Mouse (Mus musculus) lung, embryonic 14.5 days (tissue): ENCODE measurements around the gene Map3k6. TPM values are rescaled to one million over a fixed set of nuclear protein-coding genes. Genes with fewer than 3 reads are reported as not detected.

Experiments used
- ATAC-seq: fragments of 200-750 bp; cut with Nextera tagmentation; 2 replicates; pipeline ENCODE4 v1.8.0; 2017; ENCODE audit warnings: mild to moderate bottlenecking, moderate TSS enrichment, moderate library complexity; ENCODE audit not compliant: insufficient read depth
- DNase-seq: peaks from one replicate; pipeline ENCODE4 v3.0.0-alpha.2; 2015
- H3K27ac ChIP-seq: fragments of 300-500 bp; sonication (generic); 2 replicates; pipeline ENCODE4 v1.5.1; 2014; ENCODE audit warnings: low read depth, mild to moderate bottlenecking, moderate library complexity
- H3K27me3 ChIP-seq: fragments of 300-500 bp; sonication (generic); 2 replicates; pipeline ENCODE4 v1.6.1; 2014; ENCODE audit warnings: low read length, control low read depth; ENCODE audit not compliant: insufficient read depth
- H3K36me3 ChIP-seq: fragments of 300-500 bp; sonication (generic); 2 replicates; pipeline ENCODE4 v1.6.1; 2014; ENCODE audit warnings: control low read depth; ENCODE audit not compliant: insufficient read depth
- H3K4me1 ChIP-seq: fragments of 300-500 bp; sonication (generic); 2 replicates; pipeline ENCODE4 v1.6.1; 2014; ENCODE audit warnings: antibody characterized with exemption, control low read depth; ENCODE audit not compliant: insufficient read depth
- H3K4me2 ChIP-seq: fragments of 300-500 bp; sonication (generic); 2 replicates; pipeline ENCODE4 v1.6.1; 2014; ENCODE audit warnings: mild to moderate bottlenecking
- H3K4me3 ChIP-seq: fragments of 300-500 bp; sonication (generic); 2 replicates; pipeline ENCODE4 v1.5.1; 2014; ENCODE audit warnings: low read depth, low read length
- H3K9ac ChIP-seq: fragments of 300-500 bp; sonication (generic); 2 replicates; pipeline ENCODE4 v1.6.1; 2014
- H3K9me3 ChIP-seq: fragments of 300-500 bp; sonication (generic); 2 replicates; pipeline ENCODE4 v1.6.1; 2016; ENCODE audit warnings: low read depth, low read length, control low read depth
- CTCF ChIP-seq: IDR thresholded peaks from 2 replicates; pipeline ENCODE4 v1.5.1; 2016; ENCODE audit warnings: antibody characterized with exemption, low read depth
- WGBS: fragments of 180-500 bp; shearing (Covaris S2); extraction: QIAGEN DNeasy Blood & Tissue Kit; methylation state at CpG from one replicate; pipeline ENCODE4 v1.1.7; 2014; 5-methylcytosine and 5-hydroxymethylcytosine counted together
- polyA plus RNA-seq: library from polyadenylated mRNA; unstranded; fragments of >200 nt; fragmentation: Nextera tagmentation; extraction: Ambion mirVana; gene quantifications from 2 replicates; pipeline ENCODE4 v1.2.1, GENCODE M21; 2014

The Map3k6 gene
- polyA plus RNA-seq, 1 experiment from 2014 or later: 2.2 TPM

DNA sequence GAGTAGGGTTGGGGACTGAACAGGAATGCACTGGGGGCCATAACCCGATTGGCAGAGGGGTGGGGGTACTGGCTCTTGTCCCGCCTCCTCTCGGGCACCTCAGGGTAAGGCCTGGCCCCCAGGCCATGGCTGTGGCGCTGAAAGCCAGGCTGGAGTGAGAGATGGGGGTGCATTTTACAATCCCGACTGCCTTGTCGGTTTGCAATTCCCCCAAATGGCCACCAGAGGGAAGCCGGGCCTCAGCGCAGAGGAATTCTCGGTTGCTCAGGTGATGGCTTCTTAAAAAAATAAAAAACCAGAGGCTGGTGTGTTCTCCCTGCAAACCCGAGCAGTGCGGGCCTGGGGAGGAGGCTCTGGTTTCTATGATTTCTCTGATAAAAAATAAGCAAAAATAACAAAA is 31.3 kb upstream of the Map3k6 start:
- peak; percentile 92 for TF ChIP-seq CTCF
- DNase-seq: peak; percentile 83

DNA sequence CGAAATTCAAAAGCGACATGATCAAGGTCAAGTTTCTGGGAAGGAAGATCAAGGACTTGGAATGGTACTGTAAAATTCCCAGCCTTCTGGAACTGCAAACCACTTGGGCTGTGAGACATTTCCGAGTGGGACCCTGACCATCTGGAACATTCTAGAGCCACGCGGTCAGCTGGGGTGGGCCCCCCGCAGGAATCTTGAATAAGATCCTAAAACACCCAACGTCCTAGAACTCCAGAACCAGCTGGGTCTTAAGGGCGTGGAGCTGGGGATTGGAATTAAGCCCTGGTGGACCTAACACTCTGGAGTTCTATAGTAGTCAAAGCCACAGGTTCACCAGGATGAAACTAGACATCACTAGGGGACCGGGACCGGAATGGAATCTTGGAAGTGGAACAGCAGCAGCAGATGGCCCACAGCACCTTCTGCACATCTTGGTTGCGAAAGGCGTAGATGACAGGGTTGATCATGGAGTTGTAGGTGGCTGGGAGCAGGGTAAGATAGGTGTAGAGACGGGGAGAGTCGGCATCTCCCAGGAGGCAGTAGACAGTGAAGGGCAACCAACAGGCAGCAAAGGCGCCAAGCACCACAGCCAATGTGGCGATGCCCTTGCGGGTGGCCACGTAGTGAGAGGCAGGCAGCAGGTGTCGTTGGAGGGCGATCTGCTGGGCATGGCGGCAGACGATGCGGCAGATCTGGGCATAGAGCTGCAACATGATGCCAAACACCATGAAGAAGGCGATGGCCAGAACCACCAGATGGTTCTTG is 30.4 kb upstream of the Map3k6 start:
- ATAC-seq: no peak
- TF ChIP-seq CTCF: no peak
- Histone ChIP-seq H3K27ac (no peak overlapping the region), H3K4me2 (no peak overlapping the region), H3K4me1 (peaks cover 11% of the 10 kb centered on the region), H3K36me3 (no peaks in the 10 kb centered on the region), H3K9ac (no peak overlapping the region), H3K27me3 (peaks cover 28% of the 10 kb centered on the region; the same call in 1 of the 2 replicates), H3K9me3 (no peaks in the 10 kb centered on the region), H3K4me3 (no peak overlapping the region)
- WGBS: 88% methylated on average over 24 of the region's 24 CpGs
- no peak for DNase-seq

More for the DNA sequence above, 31.3 kb upstream of the Map3k6 start:
- no peak overlapping the region for H3K4me2 ChIP-seq
- ATAC-seq: no peak; the same call in 1 of the 2 replicates
- WGBS: 4% methylated on average over 11 of the region's 11 CpGs
- peaks cover 28% of the 10 kb centered on the region; the same call in 1 of the 2 replicates for H3K27me3 ChIP-seq
- H3K4me3 ChIP-seq: no peak overlapping the region
- H3K9me3 ChIP-seq: no peaks in the 10 kb centered on the region
- H3K36me3 ChIP-seq: no peaks in the 10 kb centered on the region
- H3K27ac ChIP-seq: no peak overlapping the region
- H3K4me1 ChIP-seq: peaks cover 11% of the 10 kb centered on the region
- no peak overlapping the region for H3K9ac ChIP-seq

DNA sequence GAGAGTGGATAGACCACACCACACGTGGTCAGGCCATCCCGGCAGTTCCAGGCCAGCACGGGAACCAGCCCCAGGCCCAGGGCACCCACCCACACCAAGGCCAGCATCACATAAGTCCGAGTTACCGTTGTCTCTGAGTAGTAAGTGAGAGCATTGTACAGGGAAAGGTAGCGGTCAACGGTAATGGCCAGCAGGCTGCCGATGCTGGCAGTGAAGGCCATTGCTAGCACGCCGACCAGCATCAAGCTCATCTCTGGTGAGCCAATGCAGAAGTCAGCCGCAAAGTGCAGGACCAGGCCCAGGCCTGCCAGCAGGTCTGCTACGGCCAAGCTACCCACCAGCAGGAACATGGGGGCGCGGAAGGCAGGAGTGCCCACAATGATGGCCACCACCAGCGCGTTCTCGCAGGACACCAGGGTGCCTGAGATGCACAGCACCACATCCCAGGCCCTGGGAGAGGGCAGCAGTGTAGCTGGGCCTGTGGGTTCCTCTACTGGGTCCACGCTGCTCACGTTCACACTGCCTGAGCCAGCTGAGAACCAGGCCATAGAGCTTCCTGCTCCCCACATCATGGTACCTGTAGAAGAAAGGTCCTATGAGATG is 29.7 kb upstream of the Map3k6 start:
- Histone ChIP-seq H3K4me1 (peaks cover 11% of the 10 kb centered on the region), H3K27me3 (peaks cover 28% of the 10 kb centered on the region; the same call in 1 of the 2 replicates), H3K4me3 (no peak overlapping the region), H3K9me3 (no peaks in the 10 kb centered on the region), H3K9ac (no peak overlapping the region), H3K27ac (no peak overlapping the region), H3K36me3 (no peaks in the 10 kb centered on the region), H3K4me2 (no peak overlapping the region)
- DNase-seq: no peak
- no peak for TF ChIP-seq CTCF
- WGBS: 89% methylated on average over 19 of the region's 19 CpGs
- ATAC-seq: no peak

DNA sequence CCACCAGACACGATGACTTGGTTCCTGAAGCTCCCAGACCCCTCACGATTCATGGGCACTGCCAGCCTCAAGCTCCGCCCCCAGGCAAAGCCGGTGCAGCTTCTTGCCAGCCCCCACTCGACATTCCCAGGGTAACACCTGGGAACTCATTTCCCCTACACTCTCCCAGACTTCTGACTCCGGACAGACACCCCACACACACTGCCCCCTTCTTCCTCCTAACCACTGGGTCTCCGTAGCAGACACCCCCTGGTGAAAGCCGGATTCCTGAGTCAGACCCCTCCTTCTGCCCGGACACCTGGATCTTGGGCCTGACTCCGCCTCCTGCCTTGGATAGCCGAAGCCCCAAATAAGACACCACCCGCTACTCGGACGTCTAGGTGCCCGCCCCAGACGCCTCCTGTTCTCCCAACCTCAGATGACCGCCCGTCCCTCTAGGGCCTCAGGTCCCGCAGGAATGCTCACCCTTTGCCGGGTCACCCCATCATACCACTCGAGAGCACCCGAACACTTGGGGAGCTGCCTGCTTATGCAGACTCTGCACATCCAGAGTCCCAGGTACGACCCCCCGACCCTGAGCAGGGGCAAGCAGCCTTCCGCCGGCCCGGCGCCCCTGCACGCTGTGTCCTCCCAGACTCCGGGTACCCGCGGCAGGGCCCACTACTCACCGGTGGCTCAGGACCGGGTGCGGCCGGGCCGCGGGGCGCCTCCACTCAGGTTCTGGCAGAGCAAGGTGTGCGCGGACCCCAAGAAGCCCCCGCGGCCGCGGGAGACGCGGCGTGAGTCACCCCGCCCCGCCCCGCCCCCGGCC is 28.7 kb upstream of the Map3k6 start, which contains the start of the genes Cd164l2 and Gpr3:
TSS of gene Cd164l2 (plus strand) at position 381 of the 811 bp plus-strand sequence.
TSS of gene Gpr3 (minus strand) at position 786 of the 811 bp plus-strand sequence.
- ATAC-seq (peak; percentile 42; the same call in 1 of the 2 replicates), DNase-seq (no peak)
- peaks cover 28% of the 10 kb centered on the region; the same call in 1 of the 2 replicates for H3K27me3 ChIP-seq
- H3K36me3 ChIP-seq: no peaks in the 10 kb centered on the region
- H3K4me2 ChIP-seq: peak within 1 kb of the TSS; percentile 100
- TF ChIP-seq CTCF: no peak
- peaks cover 11% of the 10 kb centered on the region for H3K4me1 ChIP-seq
- peak within 1 kb of the TSS; percentile 55 for H3K9ac ChIP-seq
- H3K4me3 ChIP-seq: peak within 1 kb of the TSS; percentile 65
- 2% methylated on average over 52 of the region's 52 CpGs for WGBS
- H3K27ac ChIP-seq: no peak within 1 kb of the TSS
- H3K9me3 ChIP-seq: no peaks in the 10 kb centered on the region

DNA sequence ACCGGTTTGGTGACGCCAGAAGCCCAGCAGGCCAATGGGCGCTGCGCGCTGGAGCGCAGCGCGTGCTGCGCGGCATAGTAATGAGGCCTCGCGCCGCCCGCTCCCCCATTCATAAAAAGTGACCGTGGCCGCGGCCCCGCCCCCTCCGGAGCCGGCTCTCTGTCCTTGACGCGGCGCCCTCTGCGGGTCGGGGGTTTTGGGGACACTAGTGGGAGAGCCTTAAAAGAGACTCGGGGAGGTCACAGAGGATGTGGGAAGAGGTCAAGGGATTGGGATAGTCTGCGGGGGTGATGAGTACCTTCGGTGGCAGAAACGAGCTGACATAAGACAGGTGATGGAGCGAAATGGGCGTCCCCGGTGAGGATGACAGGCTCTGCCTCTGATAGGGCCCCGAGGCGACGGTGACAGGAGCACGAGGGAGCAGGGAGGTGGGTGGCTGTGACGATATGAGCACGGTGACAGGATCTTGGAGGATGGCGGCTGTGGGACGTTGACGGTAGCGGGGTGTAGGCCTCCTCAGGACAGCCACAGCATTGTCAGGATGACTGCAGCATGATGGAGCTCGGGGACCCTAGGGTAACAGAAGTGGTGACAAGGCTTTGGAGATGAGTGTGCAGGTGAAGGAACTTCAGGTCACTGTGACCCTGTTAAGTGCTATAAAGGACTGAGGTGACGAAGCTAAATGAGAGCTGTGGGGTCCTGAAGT is 27.9 kb upstream of the Map3k6 start:
- TF ChIP-seq CTCF: peak; percentile 29; the same call in 1 of the 2 replicates
- Histone ChIP-seq H3K27ac (no peak overlapping the region), H3K4me3 (peak overlapping the region; percentile 65), H3K4me2 (peak overlapping the region; percentile 100), H3K36me3 (no peaks in the 10 kb centered on the region), H3K9ac (peak overlapping the region; percentile 55; the same call in 1 of the 2 replicates), H3K27me3 (peaks cover 28% of the 10 kb centered on the region; the same call in 1 of the 2 replicates), H3K4me1 (peaks cover 11% of the 10 kb centered on the region), H3K9me3 (no peaks in the 10 kb centered on the region)
- WGBS: under 1% methylated on average over 44 of the region's 44 CpGs
- DNase-seq (peak; percentile 88), ATAC-seq (peak; percentile 85)

DNA sequence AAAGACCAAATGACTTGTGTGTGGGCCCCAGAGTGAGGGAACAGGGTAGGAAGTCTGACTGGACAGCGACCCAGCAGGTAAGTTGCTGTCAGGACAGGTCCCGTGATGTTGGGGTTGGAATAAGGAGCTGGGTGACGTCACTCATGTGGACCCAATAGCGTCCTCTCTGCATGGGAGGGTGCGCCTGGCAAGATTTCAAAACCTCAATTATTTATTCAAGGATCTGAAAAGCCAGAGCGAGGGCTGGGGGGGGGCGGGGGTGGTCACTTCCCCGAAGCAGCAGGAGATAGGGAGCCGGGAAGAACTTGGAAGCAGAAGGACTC is 27.4 kb upstream of the Map3k6 start:
- Histone ChIP-seq H3K9ac (no peak overlapping the region), H3K4me2 (peak overlapping the region; percentile 100), H3K4me3 (peak overlapping the region; percentile 65), H3K36me3 (no peaks in the 10 kb centered on the region), H3K27me3 (peaks cover 28% of the 10 kb centered on the region; the same call in 1 of the 2 replicates), H3K27ac (no peak overlapping the region), H3K9me3 (no peaks in the 10 kb centered on the region), H3K4me1 (peaks cover 11% of the 10 kb centered on the region)
- no peak for TF ChIP-seq CTCF
- ATAC-seq (peak; percentile 10; the same call in 1 of the 2 replicates), DNase-seq (peak; percentile 67)
- 2% methylated on average over 9 of the region's 9 CpGs for WGBS
